Mouse (Mus musculus): ENCODE results near the gene Pigt.

Pigt gene

GRCm38 (mm10) chr2:164496847-164497690 is at the start of gene Pigt:
TSS of gene Pigt (plus strand) at chr2:164497520.
- DNase-seq (ENCODE audit: low spot score): peak; percentile 89

- no peak for DNase-seq (ENCODE audit: low spot score)
Observed at GRCm38 (mm10) chr2:164448140-164448539, 49.2 kb upstream of the Pigt start.

- DNase-seq (ENCODE audit: low spot score): no peak
Observed at GRCm38 (mm10) chr2:164448921-164449320, 48.4 kb upstream of the Pigt start.

GRCm38 (mm10) chr2:164449341-164450042 is 47.8 kb upstream of the Pigt start:
- peak; percentile 46 for DNase-seq (ENCODE audit: low spot score)

GRCm38 (mm10) chr2:164452000-164452676 is 45.2 kb upstream of the Pigt start:
- DNase-seq (ENCODE audit: low spot score): peak; percentile 46

- DNase-seq (ENCODE audit: low spot score): peak; percentile 37
Observed at GRCm38 (mm10) chr2:164453047-164453757, 44.1 kb upstream of the Pigt start.

GRCm38 (mm10) chr2:164453887-164454500 is 43.3 kb upstream of the Pigt start:
- DNase-seq (ENCODE audit: low spot score): no peak

GRCm38 (mm10) chr2:164454846-164455245 is 42.5 kb upstream of the Pigt start:
- DNase-seq (ENCODE audit: low spot score): peak; percentile 92

- peak; percentile 65 for DNase-seq (ENCODE audit: low spot score)
Observed at GRCm38 (mm10) chr2:164455421-164456190, 41.7 kb upstream of the Pigt start.

GRCm38 (mm10) chr2:164456413-164456812 is 40.9 kb upstream of the Pigt start:
- no peak for DNase-seq (ENCODE audit: low spot score)

GRCm38 (mm10) chr2:164456864-164457300 is 40.4 kb upstream of the Pigt start, which contains the start of gene Sys1:
TSS of gene Sys1 (plus strand) at chr2:164456964.
- DNase-seq (ENCODE audit: low spot score): no peak

- peak; percentile 89 for DNase-seq (ENCODE audit: low spot score)
Observed at GRCm38 (mm10) chr2:164457942-164458341, 39.4 kb upstream of the Pigt start.

GRCm38 (mm10) chr2:164458535-164458934 is 38.8 kb upstream of the Pigt start:
- DNase-seq (ENCODE audit: low spot score): peak; percentile 57

- peak; percentile 99 for DNase-seq (ENCODE audit: low spot score)
Observed at GRCm38 (mm10) chr2:164460745-164461551, 36.4 kb upstream of the Pigt start, which contains the start of gene Gm20458. TSS of gene Gm20458 (plus strand) at chr2:164460967.

- no peak for DNase-seq (ENCODE audit: low spot score)
Observed at GRCm38 (mm10) chr2:164465161-164465560, 32.2 kb upstream of the Pigt start.

- DNase-seq (ENCODE audit: low spot score): no peak
Observed at GRCm38 (mm10) chr2:164466787-164467186, 30.5 kb upstream of the Pigt start.

- DNase-seq (ENCODE audit: low spot score): peak; percentile 77
Observed at GRCm38 (mm10) chr2:164470254-164470653, 27.1 kb upstream of the Pigt start.

- DNase-seq (ENCODE audit: low spot score): no peak
Observed at GRCm38 (mm10) chr2:164473624-164474023, 23.7 kb upstream of the Pigt start, which contains the start of gene Trp53tg5. TSS of gene Trp53tg5 (minus strand) at chr2:164473724.

- DNase-seq (ENCODE audit: low spot score): peak; percentile 41
Observed at GRCm38 (mm10) chr2:164485681-164486257, 11.6 kb upstream of the Pigt start, which contains the start of gene Dbndd2. TSS of gene Dbndd2 (plus strand) at chr2:164486106.

All from lung, postnatal 25 days (tissue).